Comparison of ENCODE assay signal across 11 mouse cellular contexts in the genomic region with DNA sequence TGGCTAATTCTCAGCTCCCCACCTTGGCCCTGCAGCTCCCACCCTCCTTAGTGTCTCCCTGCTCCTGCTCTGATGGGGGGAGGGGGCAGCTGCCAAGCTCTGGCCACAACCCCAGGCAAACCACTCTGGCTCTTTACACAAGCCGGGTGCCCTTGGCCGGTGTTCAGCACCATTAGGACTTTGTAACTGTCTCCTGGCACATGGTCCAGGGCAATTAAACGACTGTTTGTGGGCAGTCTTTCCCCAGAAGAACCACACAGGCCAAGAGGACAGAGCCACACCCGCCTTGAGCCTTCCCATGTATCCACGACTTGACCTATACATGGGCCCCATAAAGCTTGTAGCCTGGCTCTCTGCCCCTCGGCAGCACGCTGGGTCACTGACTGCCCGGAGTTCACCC. TPM values are rescaled to one million over a fixed set of nuclear protein-coding genes. Genes with fewer than 3 reads are reported as not detected.
DNase-seq lines count a peak whose midpoint lies in the region; ATAC-seq and TF ChIP-seq lines count a peak whose summit lies in the region.
"Had no signal": no experiment of that assay in that cellular context is flagged by ENCODE, and none has a peak within 500 bp of the region (broad histone marks: within the 10 kb centered on the region; RNA-seq: fewer than 3 reads in every experiment).

No protein-coding gene starts in this region.

- no peak for TF ChIP-seq CTCF in small intestine, adult 2 months (IDR thresholded peaks at IDR 0.05; ENCODE audit: extremely low read depth, insufficient read length, insufficient replicate concordance, low read depth, low read length)

- no peak; the same call in 1 of the 2 replicates for ATAC-seq in heart, embryonic 16.5 days (replicated peaks; ENCODE audit: extremely low read depth, insufficient read depth, low FRiP score)
- no peak for ATAC-seq in hindbrain, embryonic 16.5 days

- no peak overlapping the region for H3K4me3 ChIP-seq in heart, embryonic 16.5 days (ENCODE audit: low read length)
- no peak overlapping the region for H3K4me3 ChIP-seq in small intestine, adult 2 months (ENCODE audit: low read depth, low read length)
- H3K4me3 ChIP-seq in hindbrain, embryonic 16.5 days (ENCODE audit: low read length) = no peak overlapping the region
- H3K4me3 ChIP-seq in midbrain, embryonic 10.5 days = no peak overlapping the region
- H3K4me3 ChIP-seq: neural tube, embryonic 12.5 days had no signal

- TF ChIP-seq POLR2A in small intestine, adult 2 months (IDR thresholded peaks at IDR 0.05; ENCODE audit: low read depth, low read length) = no peak

- DNase-seq in heart, adult 11 months = peak; percentile 95
- no peak for DNase-seq in heart, postnatal 25 days (ENCODE audit: low spot score)
- DNase-seq in right cerebral cortex, postnatal 10 days (ENCODE audit: low spot score in 2 of 2) = peak; percentile 70 to 77
- no peak for DNase-seq in right cerebral cortex, postnatal 25 days
- DNase-seq in midbrain, embryonic 10.5 days (ENCODE audit: low spot score) = no peak
- DNase-seq: lung, adult 18-20 months had no signal

- H3K4me2 ChIP-seq in heart, embryonic 16.5 days (ENCODE audit: low read depth, low read length) = peak overlapping the region; percentile 37
- H3K4me2 ChIP-seq in hindbrain, embryonic 16.5 days (ENCODE audit: low read length) = no peak overlapping the region
- H3K4me2 ChIP-seq: neural tube, embryonic 12.5 days had no signal

- no peaks in the 10 kb centered on the region for H3K27me3 ChIP-seq in heart, embryonic 16.5 days (ENCODE audit: control insufficient read depth, insufficient read depth, low read length)
- no peaks in the 10 kb centered on the region for H3K27me3 ChIP-seq in small intestine, adult 2 months (ENCODE audit: control insufficient read depth, insufficient read depth, low read length)
- H3K27me3 ChIP-seq in hindbrain, embryonic 16.5 days (replicated peaks; ENCODE audit: control insufficient read depth, insufficient read depth, low read length) = no peaks in the 10 kb centered on the region
- peaks cover 6% of the 10 kb centered on the region for H3K27me3 ChIP-seq in midbrain, embryonic 10.5 days (ENCODE audit: low read depth, poor library complexity, severe bottlenecking)

- peaks cover 6% of the 10 kb centered on the region; the same call in 1 of the 2 replicates for H3K36me3 ChIP-seq in heart, embryonic 16.5 days (ENCODE audit: control insufficient read depth, insufficient read depth)
- no peaks in the 10 kb centered on the region for H3K36me3 ChIP-seq in small intestine, adult 2 months (ENCODE audit: control insufficient read depth, insufficient read depth, low read length)
- H3K36me3 ChIP-seq in hindbrain, embryonic 16.5 days (ENCODE audit: control insufficient read depth, insufficient read depth, low read length) = no peaks in the 10 kb centered on the region
- H3K36me3 ChIP-seq in midbrain, embryonic 10.5 days = no peaks in the 10 kb centered on the region
- H3K36me3 ChIP-seq: neural tube, embryonic 12.5 days had no signal

- 40% methylated on average over 8 of the region's 8 CpGs for WGBS in heart, embryonic 16.5 days
- 13% methylated on average over 8 of the region's 8 CpGs for whole genome bisulfite sequencing in small intestine, adult 2 months
- 67% methylated on average over 8 of the region's 8 CpGs for WGBS in hindbrain, embryonic 16.5 days
- 82% methylated on average over 8 of the region's 8 CpGs for WGBS in midbrain, embryonic 10.5 days

- peak overlapping the region; percentile 57 for H3K9ac ChIP-seq in heart, embryonic 16.5 days (ENCODE audit: low read length)
- H3K9ac ChIP-seq in hindbrain, embryonic 16.5 days (ENCODE audit: low read depth, low read length) = no peak overlapping the region
- H3K9ac ChIP-seq: neural tube, embryonic 12.5 days had no signal

- no peaks in the 10 kb centered on the region for H3K9me3 ChIP-seq in heart, embryonic 16.5 days (replicated peaks; ENCODE audit: control insufficient read depth, low read length)
- no peaks in the 10 kb centered on the region for H3K9me3 ChIP-seq in hindbrain, embryonic 16.5 days (ENCODE audit: control insufficient read depth, low read length)
- H3K9me3 ChIP-seq in midbrain, embryonic 10.5 days (replicated peaks) = no peaks in the 10 kb centered on the region
- H3K9me3 ChIP-seq: neural tube, embryonic 12.5 days had no signal

- H3K4me1 ChIP-seq in heart, embryonic 16.5 days (ENCODE audit: control insufficient read depth, insufficient read depth, low read length) = peaks cover 33% of the 10 kb centered on the region
- peaks cover 38% of the 10 kb centered on the region for H3K4me1 ChIP-seq in small intestine, adult 2 months (ENCODE audit: control insufficient read depth, insufficient read depth, insufficient read length, low read length)
- no peaks in the 10 kb centered on the region for H3K4me1 ChIP-seq in hindbrain, embryonic 16.5 days (ENCODE audit: control insufficient read depth, insufficient read depth, low read depth, low read length)
- peaks cover 8% of the 10 kb centered on the region; the same call in 1 of the 2 replicates for H3K4me1 ChIP-seq in midbrain, embryonic 10.5 days

- H3K27ac ChIP-seq in heart, embryonic 16.5 days (ENCODE audit: low read length) = peak overlapping the region; percentile 86
- H3K27ac ChIP-seq in small intestine, adult 2 months (ENCODE audit: insufficient read depth, low read depth, low read length) = peak overlapping the region; percentile 51
- H3K27ac ChIP-seq in hindbrain, embryonic 16.5 days (ENCODE audit: low read depth, low read length) = no peak overlapping the region
- no peak overlapping the region for H3K27ac ChIP-seq in midbrain, embryonic 10.5 days (replicated peaks)
- H3K27ac ChIP-seq: kidney, postnatal 0 days; neural tube, embryonic 12.5 days had no signal

- intact Hi-C loops in heart, postnatal 25 days (cut with DNase I) = no loop called here

RNA-seq across cellular contexts. Expression of gene Fam78a, which starts 10.3 kb away (rescaled TPM):
- total RNA-seq in heart, postnatal 25 days (2021) = 10 to 100 TPM; 20.0 TPM
- polyA plus RNA-seq in heart, embryonic 16.5 days (2015; fragmentation: Nextera tagmentation; extraction: Ambion mirVana) = 27.6 and 30.1 TPM in 2 replicates
- polyA plus RNA-seq in small intestine, adult 2 months (2012; rRNA removed) = 8.2 and 25.3 TPM in 2 replicates
- 0.50 and 0.69 TPM in 2 replicates for polyA plus RNA-seq in hindbrain, embryonic 16.5 days (2015; fragmentation: Nextera tagmentation; extraction: Ambion mirVana)
- polyA plus RNA-seq in midbrain, embryonic 10.5 days (2016; fragmentation: Nextera tagmentation; extraction: Ambion mirVana) = 1.3 and 1.6 TPM in 2 replicates

RNA-seq across cellular contexts. Expression of gene Plpp7, which starts 20.9 kb away (rescaled TPM):
- total RNA-seq in heart, postnatal 25 days (2021) = 10 to 100 TPM; 31.8 to 33.7 TPM
- polyA plus RNA-seq in heart, embryonic 16.5 days (2015; fragmentation: Nextera tagmentation; extraction: Ambion mirVana) = 19.7 and 21.4 TPM in 2 replicates
- 2.2 and 3.5 TPM in 2 replicates for polyA plus RNA-seq in small intestine, adult 2 months (2012; rRNA removed)
- 31.1 and 33.2 TPM in 2 replicates for polyA plus RNA-seq in hindbrain, embryonic 16.5 days (2015; fragmentation: Nextera tagmentation; extraction: Ambion mirVana)
- 7.1 and 7.8 TPM in 2 replicates for polyA plus RNA-seq in midbrain, embryonic 10.5 days (2016; fragmentation: Nextera tagmentation; extraction: Ambion mirVana)

Comparison
In these comparisons a context has a peak if more than half of its experiments do, and no peak if none do; other contexts are left out.
1. DNase-seq: peak in heart, adult 11 months (single experiment) and right cerebral cortex, postnatal 10 days (2 of 2); none in heart, postnatal 25 days (single experiment), right cerebral cortex, postnatal 25 days (single experiment) and midbrain, embryonic 10.5 days (single experiment).
2. H3K27ac ChIP-seq: peak in heart, embryonic 16.5 days (single experiment) and small intestine, adult 2 months (single experiment); none in hindbrain, embryonic 16.5 days (single experiment) and midbrain, embryonic 10.5 days (single experiment).